23 mouse cellular contexts compared by ENCODE assay signal in genomic region chr1:135550886-135551285, GRCm38 (mm10). TPM values are rescaled to one million over a fixed set of nuclear protein-coding genes. Genes with fewer than 3 reads are reported as not detected.
DNase-seq lines count a peak whose midpoint lies in the region; ATAC-seq lines count a peak whose summit lies in the region.
"Had no signal": no experiment of that assay in that cellular context is flagged by ENCODE, and none has a peak within 500 bp of the region (broad histone marks: within the 10 kb centered on the region; RNA-seq: fewer than 3 reads in every experiment).

No protein-coding gene starts in this region.

- H3K9ac ChIP-seq in hindbrain, embryonic 11.5 days (ENCODE audit: low read depth, low read length): no peak overlapping the region
- H3K9ac ChIP-seq in hindbrain, embryonic 16.5 days (ENCODE audit: low read depth, low read length): no peak overlapping the region
- H3K9ac ChIP-seq in midbrain, embryonic 12.5 days (replicated peaks): no peak overlapping the region
- no peak overlapping the region for H3K9ac ChIP-seq in midbrain, embryonic 14.5 days (replicated peaks; ENCODE audit: low read length)
- no peak overlapping the region for H3K9ac ChIP-seq in embryonic facial prominence, embryonic 12.5 days
- H3K9ac ChIP-seq in midbrain, embryonic 13.5 days (replicated peaks): no peak overlapping the region
- H3K9ac ChIP-seq: intestine, embryonic 15.5 days; kidney, embryonic 15.5 days had no signal

- peak; percentile 25; the same call in 1 of the 2 replicates for ATAC-seq in hindbrain, embryonic 11.5 days (ENCODE audit: low FRiP score)
- ATAC-seq in hindbrain, embryonic 16.5 days: no peak
- no peak for ATAC-seq in midbrain, embryonic 12.5 days (ENCODE audit: low FRiP score, low read depth)
- no peak for ATAC-seq in midbrain, embryonic 14.5 days (ENCODE audit: low FRiP score, low TSS enrichment)
- ATAC-seq in embryonic facial prominence, embryonic 12.5 days (ENCODE audit: insufficient number of reproducible peaks, insufficient read depth, low FRiP score, low TSS enrichment): 0 out of 2 replicates have a peak, but pooled peaks have one; percentile 11
- peak; percentile 9; the same call in 1 of the 2 replicates for ATAC-seq in midbrain, embryonic 13.5 days
- ATAC-seq: CD4-positive, CD25-positive, alpha-beta regulatory T cell, adult 4 months; forebrain, embryonic 14.5 days; intestine, embryonic 15.5 days had no signal

- no peaks in the 10 kb centered on the region for H3K9me3 ChIP-seq in hindbrain, embryonic 11.5 days (ENCODE audit: control insufficient read depth, low read length)
- H3K9me3 ChIP-seq in hindbrain, embryonic 16.5 days (ENCODE audit: control insufficient read depth, low read length): no peaks in the 10 kb centered on the region
- H3K9me3 ChIP-seq in midbrain, embryonic 12.5 days: no peaks in the 10 kb centered on the region
- H3K9me3 ChIP-seq in midbrain, embryonic 14.5 days (ENCODE audit: control insufficient read depth, low read length): no peaks in the 10 kb centered on the region
- H3K9me3 ChIP-seq in embryonic facial prominence, embryonic 12.5 days: no peaks in the 10 kb centered on the region
- no peaks in the 10 kb centered on the region for H3K9me3 ChIP-seq in midbrain, embryonic 13.5 days
- H3K9me3 ChIP-seq: intestine, embryonic 15.5 days; kidney, embryonic 15.5 days had no signal

- no peak overlapping the region for H3K4me2 ChIP-seq in hindbrain, embryonic 11.5 days (replicated peaks; ENCODE audit: low read depth, low read length)
- no peak overlapping the region for H3K4me2 ChIP-seq in hindbrain, embryonic 16.5 days (ENCODE audit: low read length)
- no peak overlapping the region for H3K4me2 ChIP-seq in midbrain, embryonic 12.5 days (replicated peaks)
- no peak overlapping the region for H3K4me2 ChIP-seq in midbrain, embryonic 14.5 days (ENCODE audit: low read length)
- no peak overlapping the region for H3K4me2 ChIP-seq in embryonic facial prominence, embryonic 12.5 days (replicated peaks)
- no peak overlapping the region for H3K4me2 ChIP-seq in midbrain, embryonic 13.5 days (replicated peaks)
- H3K4me2 ChIP-seq: heart, embryonic 11.5 days; intestine, embryonic 15.5 days; kidney, embryonic 15.5 days had no signal

- no peak overlapping the region for H3K4me3 ChIP-seq in hindbrain, embryonic 11.5 days (ENCODE audit: low read depth, low read length)
- H3K4me3 ChIP-seq in hindbrain, embryonic 16.5 days (ENCODE audit: low read length): no peak overlapping the region
- H3K4me3 ChIP-seq in midbrain, embryonic 12.5 days: no peak overlapping the region
- no peak overlapping the region for H3K4me3 ChIP-seq in midbrain, embryonic 14.5 days (replicated peaks; ENCODE audit: low read depth, low read length)
- no peak overlapping the region for H3K4me3 ChIP-seq in embryonic facial prominence, embryonic 12.5 days
- H3K4me3 ChIP-seq in midbrain, embryonic 13.5 days (replicated peaks): no peak overlapping the region
- H3K4me3 ChIP-seq: erythroblast, embryonic 14.5 days; gastrocnemius, adult 2 months; intestine, embryonic 15.5 days; kidney, embryonic 15.5 days; left cerebral cortex, adult 2 months; myocyte had no signal

- 40% methylated on average over 3 of the region's 3 CpGs for WGBS in hindbrain, embryonic 11.5 days
- WGBS in hindbrain, embryonic 16.5 days: 51% methylated on average over 3 of the region's 3 CpGs
- 46% methylated on average over 3 of the region's 3 CpGs for WGBS in midbrain, embryonic 12.5 days
- 30% methylated on average over 3 of the region's 3 CpGs for WGBS in midbrain, embryonic 14.5 days
- 60% methylated on average over 3 of the region's 3 CpGs for WGBS in embryonic facial prominence, embryonic 12.5 days
- WGBS in midbrain, embryonic 13.5 days: 30% methylated on average over 3 of the region's 3 CpGs

- H3K27me3 ChIP-seq in hindbrain, embryonic 11.5 days (ENCODE audit: control insufficient read depth, insufficient read depth, low read length): no peaks in the 10 kb centered on the region
- no peaks in the 10 kb centered on the region for H3K27me3 ChIP-seq in hindbrain, embryonic 16.5 days (replicated peaks; ENCODE audit: control insufficient read depth, insufficient read depth, low read length)
- H3K27me3 ChIP-seq in midbrain, embryonic 12.5 days: no peaks in the 10 kb centered on the region
- no peaks in the 10 kb centered on the region for H3K27me3 ChIP-seq in midbrain, embryonic 14.5 days (ENCODE audit: control insufficient read depth, insufficient read depth, low read length)
- H3K27me3 ChIP-seq in embryonic facial prominence, embryonic 12.5 days: no peaks in the 10 kb centered on the region
- no peaks in the 10 kb centered on the region for H3K27me3 ChIP-seq in midbrain, embryonic 13.5 days
- H3K27me3 ChIP-seq: intestine, embryonic 15.5 days; kidney, embryonic 15.5 days had no signal

- peaks cover 18% of the 10 kb centered on the region for H3K4me1 ChIP-seq in hindbrain, embryonic 11.5 days (replicated peaks; ENCODE audit: control insufficient read depth, insufficient read depth, low read length)
- peaks cover 52% of the 10 kb centered on the region for H3K4me1 ChIP-seq in hindbrain, embryonic 16.5 days (ENCODE audit: control insufficient read depth, insufficient read depth, low read depth, low read length)
- H3K4me1 ChIP-seq in midbrain, embryonic 12.5 days: peaks cover 68% of the 10 kb centered on the region
- H3K4me1 ChIP-seq in midbrain, embryonic 14.5 days (ENCODE audit: control insufficient read depth, insufficient read depth, low read length): peaks cover 43% of the 10 kb centered on the region
- H3K4me1 ChIP-seq in embryonic facial prominence, embryonic 12.5 days: peaks cover 30% of the 10 kb centered on the region
- H3K4me1 ChIP-seq in midbrain, embryonic 13.5 days (replicated peaks): peaks cover 76% of the 10 kb centered on the region

- H3K36me3 ChIP-seq in hindbrain, embryonic 11.5 days (ENCODE audit: control insufficient read depth, insufficient read depth, low read length): no peaks in the 10 kb centered on the region
- H3K36me3 ChIP-seq in hindbrain, embryonic 16.5 days (ENCODE audit: control insufficient read depth, insufficient read depth, low read length): no peaks in the 10 kb centered on the region
- H3K36me3 ChIP-seq in midbrain, embryonic 12.5 days: no peaks in the 10 kb centered on the region
- no peaks in the 10 kb centered on the region for H3K36me3 ChIP-seq in midbrain, embryonic 14.5 days (ENCODE audit: control insufficient read depth, insufficient read depth, low read length)
- no peaks in the 10 kb centered on the region for H3K36me3 ChIP-seq in embryonic facial prominence, embryonic 12.5 days
- H3K36me3 ChIP-seq in midbrain, embryonic 13.5 days: no peaks in the 10 kb centered on the region
- H3K36me3 ChIP-seq: intestine, embryonic 15.5 days; kidney, embryonic 15.5 days had no signal

- peak overlapping the region; percentile 47; the same call in 1 of the 2 replicates for H3K27ac ChIP-seq in hindbrain, embryonic 11.5 days (ENCODE audit: low read depth, low read length)
- H3K27ac ChIP-seq in hindbrain, embryonic 16.5 days (ENCODE audit: low read depth, low read length): no peak overlapping the region
- H3K27ac ChIP-seq in midbrain, embryonic 12.5 days (replicated peaks): 0 out of 2 replicates have a peak overlapping the region, but pooled peaks have one; percentile 43
- H3K27ac ChIP-seq in midbrain, embryonic 14.5 days (replicated peaks; ENCODE audit: low read depth, low read length): no peak overlapping the region
- no peak overlapping the region; the same call in 1 of the 2 replicates for H3K27ac ChIP-seq in embryonic facial prominence, embryonic 12.5 days
- peak overlapping the region; percentile 14; the same call in 1 of the 2 replicates for H3K27ac ChIP-seq in midbrain, embryonic 13.5 days
- H3K27ac ChIP-seq: gastrocnemius, adult 2 months; intestine, embryonic 15.5 days; kidney, embryonic 15.5 days; left cerebral cortex, adult 2 months had no signal

- DNase-seq in hindbrain, embryonic 11.5 days (ENCODE audit: low spot score): peak; percentile 56
- no peak for DNase-seq in midbrain, embryonic 14.5 days
- no peak for DNase-seq in heart, adult 9 months (ENCODE audit: low spot score in 2 of 2)
- DNase-seq in heart, adult 11 months: no peak
- DNase-seq: cerebellum, adult 11-12 months; cerebellum, postnatal 14 days; gastrocnemius, adult 2 months; lung, postnatal 4 days; right cerebral cortex, adult 18-20 months; thymus, adult 18-20 months; thymus, postnatal 36 days had no signal

RNA-seq across cellular contexts. Expression of gene Nav1, which starts 56.2 kb away (rescaled TPM):
- 16.9 and 21.0 TPM in 2 replicates for polyA plus RNA-seq in hindbrain, embryonic 11.5 days (2014; fragmentation: Nextera tagmentation; extraction: Ambion mirVana)
- 48.8 and 50.1 TPM in 2 replicates for polyA plus RNA-seq in hindbrain, embryonic 16.5 days (2015; fragmentation: Nextera tagmentation; extraction: Ambion mirVana)
- 25.1 and 25.6 TPM in 2 replicates for polyA plus RNA-seq in midbrain, embryonic 12.5 days (2016; fragmentation: Nextera tagmentation; extraction: Ambion mirVana)
- polyA plus RNA-seq in midbrain, embryonic 14.5 days (2014; fragmentation: Nextera tagmentation; extraction: Ambion mirVana): 48.2 and 56.3 TPM in 2 replicates
- 18.6 and 19.6 TPM in 2 replicates for polyA plus RNA-seq in embryonic facial prominence, embryonic 12.5 days (2016; fragmentation: Nextera tagmentation; extraction: Ambion mirVana)
- polyA plus RNA-seq in midbrain, embryonic 13.5 days (2015; fragmentation: Nextera tagmentation; extraction: Ambion mirVana): 38.0 and 38.1 TPM in 2 replicates

Comparison
In these comparisons a context has a peak if more than half of its experiments do, and no peak if none do; other contexts are left out.
1. ATAC-seq: peak in hindbrain, embryonic 11.5 days (single experiment), embryonic facial prominence, embryonic 12.5 days (single experiment) and midbrain, embryonic 13.5 days (single experiment); none in hindbrain, embryonic 16.5 days (single experiment), midbrain, embryonic 12.5 days (single experiment) and midbrain, embryonic 14.5 days (single experiment).
2. H3K27ac ChIP-seq: peak in hindbrain, embryonic 11.5 days (single experiment), midbrain, embryonic 12.5 days (single experiment) and midbrain, embryonic 13.5 days (single experiment); none in hindbrain, embryonic 16.5 days (single experiment), midbrain, embryonic 14.5 days (single experiment) and embryonic facial prominence, embryonic 12.5 days (single experiment).